Mouse (Mus musculus): ENCODE measurements around the gene Zc3h7b.

Zc3h7b gene

GRCm38 (mm10) chr15:81822631-81823030 is 77.8 kb downstream of the Zc3h7b start:
- DNase-seq, result no peak

- peak in 1 of 2 experiments; percentile 60 for DNase-seq
Measured at GRCm38 (mm10) chr15:81824832-81825231, 80.0 kb downstream of the Zc3h7b start.

- no peak for DNase-seq
Measured at GRCm38 (mm10) chr15:81828426-81829207, 83.8 kb downstream of the Zc3h7b start.

GRCm38 (mm10) chr15:81829208-81829580 is 84.3 kb downstream of the Zc3h7b start:
- DNase-seq, result no peak

GRCm38 (mm10) chr15:81830530-81830929 is 85.7 kb downstream of the Zc3h7b start:
- no peak for DNase-seq

- DNase-seq, result peak; percentile 93 to 95
Measured at GRCm38 (mm10) chr15:81831136-81831825, 86.4 kb downstream of the Zc3h7b start.

- peak in 1 of 2 experiments; percentile 36 for DNase-seq
Measured at GRCm38 (mm10) chr15:81832219-81832618, 87.4 kb downstream of the Zc3h7b start.

GRCm38 (mm10) chr15:81833481-81833880 is 88.6 kb downstream of the Zc3h7b start:
- no peak for DNase-seq

GRCm38 (mm10) chr15:81834171-81834841 is 89.4 kb downstream of the Zc3h7b start:
- peak in 1 of 2 experiments; percentile 51 for DNase-seq

GRCm38 (mm10) chr15:81835007-81835880 is 90.4 kb downstream of the Zc3h7b start:
- no peak for DNase-seq

GRCm38 (mm10) chr15:81836124-81836821 is 91.4 kb downstream of the Zc3h7b start:
- DNase-seq, result peak; percentile 93 to 96

GRCm38 (mm10) chr15:81836966-81837920 is 92.4 kb downstream of the Zc3h7b start:
- no peak for DNase-seq

- peak; percentile 64 to 78 for DNase-seq
Measured at GRCm38 (mm10) chr15:81838554-81839235, 93.8 kb downstream of the Zc3h7b start.

GRCm38 (mm10) chr15:81839634-81840033 is 94.8 kb downstream of the Zc3h7b start:
- DNase-seq, result peak; percentile 92 to 96

- DNase-seq, result no peak
Measured at GRCm38 (mm10) chr15:81840306-81840705, 95.4 kb downstream of the Zc3h7b start.

GRCm38 (mm10) chr15:81842275-81842674 is 97.4 kb downstream of the Zc3h7b start:
- no peak for DNase-seq

- no peak for DNase-seq
Measured at GRCm38 (mm10) chr15:81845033-81845625, 100.3 kb downstream of the Zc3h7b start.

- peak; percentile 53 to 57 for DNase-seq
Measured at GRCm38 (mm10) chr15:81845724-81846123, 100.9 kb downstream of the Zc3h7b start.
